Mouse (Mus musculus) heart, postnatal 4 days (tissue): ENCODE data around the gene Timm10. TPM values are rescaled to one million over a fixed set of nuclear protein-coding genes. Genes with fewer than 3 reads are reported as not detected.
A peak's percentile ranks its signal among the peaks of the same experiment; 100 is the strongest.

Source experiments
- DNase-seq: peaks from one replicate; pipeline ENCODE4 v3.0.0; 2021
- total RNA-seq, 2 experiments: library from RNA; stranded (reverse); gene quantifications; 2 replicates each; pipeline ENCODE4 v1.2.3; 2021

Timm10 gene
- total RNA-seq, 2 experiments from 2014 or later: 107 to 126 TPM

DNA sequence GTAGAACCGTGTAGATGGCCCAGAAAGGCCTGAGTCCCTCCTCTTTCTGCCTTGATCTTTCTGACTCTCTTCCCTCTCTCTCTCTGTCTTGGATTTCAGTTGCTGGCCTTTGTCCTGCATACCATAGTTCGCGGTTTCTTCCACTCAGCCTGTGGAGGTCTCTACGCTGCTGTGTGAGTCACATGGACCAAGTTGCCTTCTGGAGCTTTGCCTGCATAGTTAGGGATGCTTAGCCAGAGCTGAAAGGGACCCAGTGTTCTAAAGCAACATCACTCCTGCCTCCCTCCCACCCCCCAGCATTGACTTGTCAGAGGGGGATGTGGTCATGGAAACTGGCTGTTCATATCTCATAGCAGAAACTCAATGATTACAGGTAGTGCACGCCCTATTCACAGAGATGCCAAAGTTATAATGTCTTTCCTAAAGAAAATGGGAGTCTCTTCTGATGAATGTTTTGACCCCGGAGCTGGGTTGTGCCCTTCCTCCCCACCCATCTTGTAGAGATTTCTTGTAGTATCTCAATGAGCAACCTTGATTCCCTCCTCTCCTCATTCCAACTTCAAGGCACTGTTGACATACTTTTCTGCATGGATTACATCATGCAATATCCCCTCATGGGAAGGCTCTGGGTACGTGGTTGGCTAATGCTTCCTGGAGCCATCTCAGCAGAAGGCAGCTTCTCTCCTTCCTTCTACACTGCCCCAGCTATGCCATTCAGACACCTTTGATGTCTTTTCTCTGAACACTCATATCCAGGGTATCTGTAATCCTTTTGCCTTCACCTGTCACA lies 33.4 kb downstream of the Timm10 start:
- no peak for DNase-seq

DNA sequence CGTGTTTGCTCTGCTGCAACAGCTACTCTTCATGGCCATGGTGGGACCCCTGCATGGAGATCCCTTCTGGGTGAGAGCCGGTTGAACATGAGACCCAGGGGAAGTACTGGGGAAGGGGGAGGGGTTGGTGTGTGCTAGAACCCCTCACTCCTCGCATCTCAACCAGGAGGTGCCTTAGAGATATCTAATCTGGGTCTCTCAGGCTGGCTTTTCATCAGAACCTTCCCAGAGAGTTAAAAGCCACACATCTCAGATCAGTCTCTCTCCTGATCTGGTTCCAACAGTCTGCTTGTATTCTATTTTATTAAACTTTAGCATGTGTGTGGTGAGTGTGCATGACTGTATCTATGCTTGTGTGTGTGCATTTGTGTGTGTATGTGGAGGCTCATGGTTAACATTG lies 34.6 kb downstream of the Timm10 start:
- no peak for DNase-seq

GRCm38 (mm10) chr2:84862231-84862630 lies 35.4 kb downstream of the Timm10 start:
- no peak for DNase-seq

DNA sequence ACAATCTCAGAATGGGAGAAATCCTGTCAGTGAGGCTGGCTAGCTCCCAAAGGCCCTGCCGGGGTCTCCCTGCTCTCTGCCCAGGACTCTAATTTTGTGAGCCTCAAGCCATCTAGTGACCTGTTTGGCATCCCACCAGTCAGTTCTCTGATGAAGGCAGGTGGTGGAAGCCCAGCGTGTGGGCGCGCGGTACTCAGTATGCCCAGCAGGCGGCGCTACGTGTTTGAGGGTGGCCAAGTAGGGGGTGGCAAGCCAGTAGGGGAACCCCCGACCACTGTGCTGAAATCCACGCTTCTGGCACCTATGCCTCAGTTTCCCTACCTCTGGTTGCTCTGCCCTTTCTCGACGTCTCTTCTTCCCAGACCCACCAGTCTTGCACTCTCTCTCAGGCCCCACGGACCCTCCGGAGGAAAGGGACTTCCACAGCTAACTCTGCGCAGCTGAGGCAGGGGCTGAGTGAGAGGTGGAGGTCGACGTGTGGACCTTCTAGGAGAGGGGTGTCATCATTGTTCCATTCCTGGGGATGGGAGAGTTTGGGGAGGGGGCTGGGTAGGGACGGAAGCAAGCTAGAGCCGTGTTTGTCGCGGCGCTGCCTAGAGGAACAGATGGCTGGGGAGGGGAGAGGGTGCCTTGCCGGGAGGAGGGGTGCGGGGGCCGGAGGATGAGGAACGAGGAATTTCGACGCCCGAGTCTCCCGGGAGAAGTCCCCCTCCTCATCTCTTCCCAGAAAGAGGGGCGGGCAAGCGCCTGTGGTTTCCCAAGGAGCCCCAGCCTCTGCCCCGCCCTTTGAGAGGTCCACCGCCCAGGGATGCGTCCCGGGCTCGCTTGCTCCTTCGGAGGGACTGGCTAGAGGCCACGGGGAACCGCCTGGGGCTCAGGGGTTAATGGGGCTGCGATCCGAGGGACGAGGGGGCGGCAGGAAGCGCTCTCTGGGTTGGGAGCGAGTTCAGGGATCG lies 39.1 kb downstream of the Timm10 start:
- DNase-seq: peak; percentile 81

- peak; percentile 84 for DNase-seq
Observed at GRCm38 (mm10) chr2:84868521-84868943, 41.7 kb downstream of the Timm10 start.

- DNase-seq: no peak
Observed at GRCm38 (mm10) chr2:84868977-84869376, 42.2 kb downstream of the Timm10 start.

DNA sequence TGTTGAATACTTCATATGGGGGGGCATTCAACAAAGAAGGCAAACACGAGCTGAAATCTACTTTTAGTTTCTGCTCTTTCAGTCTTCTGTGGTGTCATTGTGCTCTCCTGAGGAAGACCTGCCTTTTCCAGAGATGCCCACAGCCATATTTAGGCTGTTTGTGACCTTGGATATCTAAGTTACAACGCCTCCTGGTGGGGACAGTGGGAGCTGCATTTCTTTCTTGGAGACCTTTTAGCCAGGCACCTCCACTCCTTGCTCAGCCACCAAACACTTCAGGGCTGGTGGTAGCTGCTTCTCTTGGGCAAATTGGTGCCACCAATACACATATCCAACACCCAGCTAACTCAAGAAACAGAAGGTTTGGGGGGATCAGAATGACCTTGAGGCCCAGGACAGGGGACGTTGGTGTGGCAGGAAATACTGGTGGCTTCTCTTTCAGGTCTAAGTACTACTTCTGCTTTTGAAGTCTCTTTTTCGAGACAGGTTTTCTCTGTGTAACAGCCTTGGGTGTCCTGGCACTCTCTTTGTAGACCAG lies 43.9 kb downstream of the Timm10 start:
- DNase-seq: peak; percentile 48

GRCm38 (mm10) chr2:84872105-84872716 lies 45.4 kb downstream of the Timm10 start:
- DNase-seq: peak; percentile 80

GRCm38 (mm10) chr2:84875842-84876241 lies 49.0 kb downstream of the Timm10 start:
- no peak for DNase-seq

Other genes starting within 250 kb of the Timm10 start
- 100 to 1,000 TPM; 161 to 162 TPM for gene Ctnnd1, start 176.2 kb upstream of the Timm10 start, total RNA-seq
- gene Btbd18, start 167.9 kb upstream of the Timm10 start, total RNA-seq: under 1 TPM in 1 of 2 experiments, not detected in 1; 0.11 TPM
- 100 to 1,000 TPM; 109 to 112 TPM for gene Selenoh, start 156.2 kb upstream of the Timm10 start, total RNA-seq
- gene Gm28635, start 149.0 kb upstream of the Timm10 start, total RNA-seq: 10 to 100 TPM; 15.3 to 22.6 TPM
- 10 to 100 TPM; 18.9 to 20.2 TPM for gene Med19, start 148.6 kb upstream of the Timm10 start, total RNA-seq
- 100 to 1,000 TPM; 105 to 107 TPM for gene Tmx2, start 147.9 kb upstream of the Timm10 start, total RNA-seq
- gene Zdhhc5, start 111.8 kb upstream of the Timm10 start, total RNA-seq: 10 to 100 TPM; 73.9 to 74.2 TPM
- gene Clp1, start 99.6 kb upstream of the Timm10 start, total RNA-seq: 1 to 10 TPM; 7.4 to 7.9 TPM
- gene Ypel4, start 92.9 kb upstream of the Timm10 start, total RNA-seq: under 1 TPM; 0.77 to 0.88 TPM
- gene Gm19426, start 83.3 kb upstream of the Timm10 start, total RNA-seq: 1 to 10 TPM; 8.6 to 9.4 TPM
- gene Serping1, start 51.6 kb upstream of the Timm10 start, total RNA-seq: 10 to 100 TPM; 27.2 to 30.0 TPM
- gene Ube2l6, start 28.2 kb upstream of the Timm10 start, total RNA-seq: 10 to 100 TPM; 23.1 to 51.0 TPM
- under 1 TPM; 0.14 TPM for gene Smtnl1, start 4.3 kb upstream of the Timm10 start, total RNA-seq
- 1 to 10 TPM; 2.1 to 2.7 TPM for gene Slc43a1, start 11.9 kb downstream of the Timm10 start, total RNA-seq
- gene Rtn4rl2, start 59.7 kb downstream of the Timm10 start, total RNA-seq: 1 to 10 TPM; 3.2 to 4.1 TPM
- 10 to 100 TPM; 44.1 to 52.6 TPM for gene Slc43a3, start 109.6 kb downstream of the Timm10 start, total RNA-seq
- gene Prg2, start 153.5 kb downstream of the Timm10 start, total RNA-seq: not detected
- not detected for gene Prg3, start 161.2 kb downstream of the Timm10 start, total RNA-seq
- gene Ssrp1, start 210.2 kb downstream of the Timm10 start, total RNA-seq: 100 to 1,000 TPM; 106 to 108 TPM
- gene P2rx3, start 210.5 kb downstream of the Timm10 start, total RNA-seq: under 1 TPM; 0.14 to 0.24 TPM
- 10 to 100 TPM; 87.1 to 88.2 TPM for gene Tnks1bp1, start 221.0 kb downstream of the Timm10 start, total RNA-seq